Mouse (Mus musculus): Measurements from ENCODE around the gene Mybpc2. TPM values are rescaled to one million over a fixed set of nuclear protein-coding genes. Genes with fewer than 3 reads are reported as not detected.
A peak's percentile ranks its signal among the peaks of the same experiment; 100 is the strongest.

The Mybpc2 gene
- total RNA-seq, 2 experiments from 2014 or later, result 10.2 to 10.8 TPM

- DNase-seq, result peak; percentile 90 to 94
Observed at GRCm38 (mm10) chr7:44525126-44525832, 823 bp upstream of the Mybpc2 start.

GRCm38 (mm10) chr7:44523056-44523455 is 1.4 kb downstream of the Mybpc2 start:
- no peak for DNase-seq

- DNase-seq, result peak; percentile 46 to 72
Observed at GRCm38 (mm10) chr7:44521710-44522109, 2.7 kb downstream of the Mybpc2 start.

GRCm38 (mm10) chr7:44520990-44521389 is 3.5 kb downstream of the Mybpc2 start:
- no peak for DNase-seq

GRCm38 (mm10) chr7:44519240-44519913 is 5.1 kb downstream of the Mybpc2 start:
- no peak for DNase-seq

- DNase-seq, result no peak
Observed at GRCm38 (mm10) chr7:44507491-44507890, 17.0 kb downstream of the Mybpc2 start.

GRCm38 (mm10) chr7:44501563-44502115 is 22.8 kb downstream of the Mybpc2 start:
- peak; percentile 58 to 83 for DNase-seq

- DNase-seq, result no peak
Observed at GRCm38 (mm10) chr7:44500046-44500445, 24.4 kb downstream of the Mybpc2 start.

GRCm38 (mm10) chr7:44498922-44499321 is 25.5 kb downstream of the Mybpc2 start:
- DNase-seq, result no peak

- DNase-seq, result no peak
Observed at GRCm38 (mm10) chr7:44497361-44498055, 26.9 kb downstream of the Mybpc2 start.

GRCm38 (mm10) chr7:44496771-44497109 is 27.7 kb downstream of the Mybpc2 start:
- DNase-seq, result no peak

- DNase-seq, result peak; percentile 98
Observed at GRCm38 (mm10) chr7:44495992-44496770, 28.3 kb downstream of the Mybpc2 start, which contains the start of the genes Emc10 and Fam71e1. TSS of gene Emc10 (minus strand) at chr7:44496529. TSS of gene Fam71e1 (plus strand) at chr7:44496581.

GRCm38 (mm10) chr7:44495086-44495485 is 29.4 kb downstream of the Mybpc2 start:
- DNase-seq, result no peak

- DNase-seq, result no peak
Observed at GRCm38 (mm10) chr7:44494681-44495080, 29.8 kb downstream of the Mybpc2 start.

- no peak for DNase-seq
Observed at GRCm38 (mm10) chr7:44492166-44492826, 32.2 kb downstream of the Mybpc2 start.

GRCm38 (mm10) chr7:44491391-44491790 is 33.1 kb downstream of the Mybpc2 start:
- no peak for DNase-seq

- DNase-seq, result no peak
Observed at GRCm38 (mm10) chr7:44490281-44490680, 34.2 kb downstream of the Mybpc2 start.

- no peak for DNase-seq
Observed at GRCm38 (mm10) chr7:44488545-44488944, 35.9 kb downstream of the Mybpc2 start.

- DNase-seq, result no peak
Observed at GRCm38 (mm10) chr7:44487936-44488335, 36.5 kb downstream of the Mybpc2 start.

- no peak for DNase-seq
Observed at GRCm38 (mm10) chr7:44486927-44487575, 37.4 kb downstream of the Mybpc2 start.
